Mouse (Mus musculus) kidney, embryonic 14.5 days (tissue): ENCODE measurements at regions not wholly inside any gene's neighbourhood (a gene's known extent, or its start where the extent isn't known, plus 50 kb on each side); places are given as distances from the start of the nearest gene placed in this dataset.

Experiments
- ATAC-seq: fragments of 200-750 bp; cut with Nextera tagmentation; 2 replicates; pipeline ENCODE4 v1.8.0; 2017; ENCODE audit warnings: moderate number of reproducible peaks, mild to moderate bottlenecking, moderate TSS enrichment, moderate library complexity; ENCODE audit not compliant: low FRiP score, low TSS enrichment
- H3K27ac ChIP-seq: fragments of 300-500 bp; sonication (generic); 2 replicates; pipeline ENCODE4 v1.5.1; 2014; ENCODE audit warnings: low read depth, mild to moderate bottlenecking, low read length, moderate library complexity, mixed read lengths
- H3K27me3 ChIP-seq: fragments of 300-500 bp; sonication (generic); 2 replicates; pipeline ENCODE4 v1.6.1; 2014; ENCODE audit warnings: mild to moderate bottlenecking, low read length; ENCODE audit not compliant: control insufficient read depth, insufficient read depth
- H3K36me3 ChIP-seq: fragments of 300-500 bp; sonication (generic); 2 replicates; pipeline ENCODE4 v1.6.1; 2014; ENCODE audit warnings: low read length, mixed read lengths; ENCODE audit not compliant: control insufficient read depth, insufficient read depth
- H3K4me1 ChIP-seq: fragments of 300-500 bp; sonication (generic); 2 replicates; pipeline ENCODE4 v1.6.1; 2014; ENCODE audit warnings: low read length, mixed read lengths; ENCODE audit not compliant: control insufficient read depth, insufficient read depth
- H3K4me2 ChIP-seq: fragments of 300-500 bp; sonication (generic); replicated peaks from 2 replicates; pipeline ENCODE4 v1.6.1; 2014; ENCODE audit warnings: low read depth, mild to moderate bottlenecking, low read length
- H3K4me3 ChIP-seq: fragments of 300-500 bp; sonication (generic); 2 replicates; pipeline ENCODE4 v1.5.1; 2014; ENCODE audit warnings: mild to moderate bottlenecking, low read length
- H3K9ac ChIP-seq: fragments of 300-500 bp; sonication (generic); 2 replicates; pipeline ENCODE4 v1.6.1; 2014; ENCODE audit warnings: low read depth, mild to moderate bottlenecking, low read length, moderate library complexity
- H3K9me3 ChIP-seq: fragments of 300-500 bp; sonication (generic); 2 replicates; pipeline ENCODE4 v1.6.1; 2016; ENCODE audit warnings: low read length; ENCODE audit not compliant: control insufficient read depth
- WGBS: fragments of 180-500 bp; shearing (Covaris S2); extraction: QIAGEN DNeasy Blood & Tissue Kit; methylation state at CpG from one replicate; pipeline ENCODE4 v1.1.7; 2014; 5-methylcytosine and 5-hydroxymethylcytosine counted together

DNA sequence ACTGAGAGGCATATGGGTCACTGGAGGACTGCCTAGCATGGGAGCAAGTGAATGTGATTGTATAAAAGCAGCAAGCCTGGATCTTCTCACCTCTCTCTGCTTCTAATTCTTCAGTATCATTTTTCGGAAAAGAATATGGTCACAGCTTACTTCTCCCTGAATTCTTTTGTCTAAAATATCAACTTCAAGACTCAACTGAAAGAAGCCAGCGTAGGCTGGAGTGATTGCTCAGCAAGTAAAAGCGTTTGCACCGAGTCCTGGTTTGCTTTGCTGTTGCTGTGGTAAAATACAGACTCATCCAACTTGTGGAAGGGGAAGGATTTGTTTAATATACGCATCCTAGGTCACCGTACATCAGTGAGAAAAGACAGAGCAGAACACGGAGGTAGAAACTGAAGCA, 2765.9 kb downstream of the 9330182O14Rik start:
- H3K4me3 ChIP-seq = no peak overlapping the region
- no peak overlapping the region for H3K4me2 ChIP-seq
- ATAC-seq = no peak
- no peaks in the 10 kb centered on the region for H3K36me3 ChIP-seq
- no peaks in the 10 kb centered on the region for H3K4me1 ChIP-seq
- no peaks in the 10 kb centered on the region for H3K9me3 ChIP-seq
- no peaks in the 10 kb centered on the region for H3K27me3 ChIP-seq
- H3K9ac ChIP-seq = no peak overlapping the region
- H3K27ac ChIP-seq = no peak overlapping the region
- 90% methylated on average over 7 of the region's 7 CpGs for WGBS

DNA sequence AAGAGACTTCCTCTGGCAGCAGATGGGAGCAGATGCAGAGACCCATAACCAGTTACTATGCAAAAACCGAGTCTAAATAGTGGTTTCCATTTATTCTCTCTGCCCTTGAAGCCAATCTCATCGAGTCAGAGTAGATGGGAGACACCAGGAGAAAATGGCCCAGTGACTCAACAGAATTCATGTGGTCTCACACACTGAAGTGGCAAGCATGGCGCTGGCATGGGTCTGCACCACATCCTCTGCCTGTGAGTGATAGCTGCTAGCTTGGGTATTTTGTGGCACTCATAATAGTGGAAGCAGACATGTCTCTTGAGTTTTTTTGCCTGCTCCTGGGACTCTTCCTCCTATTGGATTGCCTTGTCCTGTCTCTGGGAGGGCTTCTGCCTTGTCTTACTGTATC, 2767.6 kb downstream of the 9330182O14Rik start:
- Histone ChIP-seq H3K27me3 (no peaks in the 10 kb centered on the region), H3K9me3 (no peaks in the 10 kb centered on the region), H3K4me2 (no peak overlapping the region), H3K27ac (no peak overlapping the region), H3K4me3 (no peak overlapping the region), H3K36me3 (no peaks in the 10 kb centered on the region), H3K4me1 (no peaks in the 10 kb centered on the region), H3K9ac (no peak overlapping the region)
- WGBS = 83% methylated on average over 3 of the region's 3 CpGs
- no peak for ATAC-seq

DNA sequence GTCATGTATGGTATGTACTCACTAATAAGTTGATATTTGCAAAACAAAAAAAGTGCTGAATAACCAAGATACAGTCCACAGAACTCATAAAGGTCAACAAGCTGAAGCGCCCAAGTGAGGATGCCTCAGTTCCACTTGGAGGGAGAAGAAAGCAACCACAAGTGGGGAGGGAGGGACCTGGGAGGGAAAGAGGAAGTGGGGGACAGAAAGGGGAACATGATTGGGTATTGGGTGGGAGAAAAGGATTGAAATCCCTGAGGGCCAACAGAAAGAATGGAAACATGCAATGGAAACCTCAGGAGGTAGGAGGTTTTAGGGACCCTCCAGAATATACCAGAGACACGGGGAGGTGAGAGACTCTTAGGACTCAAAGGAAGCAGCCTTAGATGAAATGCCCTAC, 2777.2 kb downstream of the 9330182O14Rik start:
- no peaks in the 10 kb centered on the region for H3K9me3 ChIP-seq
- no peak overlapping the region for H3K9ac ChIP-seq
- H3K4me3 ChIP-seq = no peak overlapping the region
- WGBS = 87% methylated on average over 2 of the region's 2 CpGs
- no peaks in the 10 kb centered on the region for H3K4me1 ChIP-seq
- H3K27me3 ChIP-seq = no peaks in the 10 kb centered on the region
- H3K36me3 ChIP-seq = no peaks in the 10 kb centered on the region
- no peak overlapping the region for H3K27ac ChIP-seq
- H3K4me2 ChIP-seq = no peak overlapping the region
- no peak for ATAC-seq

DNA sequence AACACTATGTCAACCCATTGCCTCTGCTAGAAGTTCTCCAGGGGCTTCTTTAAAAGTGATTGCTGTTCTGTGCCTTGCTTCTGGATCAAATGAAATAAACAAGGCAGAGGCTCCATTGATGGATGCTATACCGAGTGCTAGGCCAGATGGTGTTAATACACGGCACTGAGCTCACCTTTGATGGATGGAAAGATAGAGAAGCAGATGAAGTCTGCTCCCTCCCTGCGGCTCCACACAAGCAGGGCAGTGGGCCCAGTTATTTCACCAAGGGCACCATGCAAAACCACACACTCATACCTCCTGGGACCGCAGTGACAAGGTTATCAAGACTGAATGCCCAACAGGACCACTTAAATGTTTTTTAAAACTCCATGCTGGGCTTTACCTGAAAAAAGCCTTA, 2778.7 kb downstream of the 9330182O14Rik start:
- ATAC-seq = no peak
- 77% methylated on average over 4 of the region's 4 CpGs for WGBS
- Histone ChIP-seq H3K9ac (no peak overlapping the region), H3K4me2 (no peak overlapping the region), H3K4me1 (no peaks in the 10 kb centered on the region), H3K4me3 (no peak overlapping the region), H3K9me3 (no peaks in the 10 kb centered on the region), H3K27ac (no peak overlapping the region), H3K27me3 (no peaks in the 10 kb centered on the region), H3K36me3 (no peaks in the 10 kb centered on the region)

DNA sequence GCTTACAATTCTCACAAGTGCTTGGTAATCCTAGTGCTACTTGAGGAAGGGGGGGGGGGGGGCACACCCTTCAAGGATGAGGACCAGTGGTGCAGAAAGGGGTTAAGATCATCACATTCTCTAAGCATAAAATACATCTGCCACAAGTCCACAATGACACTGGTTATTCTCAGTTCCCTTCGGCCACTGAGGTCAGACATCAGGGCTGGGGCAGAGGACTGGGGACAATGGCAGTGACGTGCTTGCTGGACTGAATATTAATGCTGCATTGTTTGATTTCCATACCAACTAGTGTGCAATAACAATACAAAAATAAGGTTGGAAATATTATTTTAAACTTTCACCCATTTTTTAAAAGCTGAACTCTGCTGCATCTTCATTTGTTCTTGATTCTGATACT, 2779.1 kb downstream of the 9330182O14Rik start:
- no peaks in the 10 kb centered on the region for H3K9me3 ChIP-seq
- 57% methylated on average over 2 of the region's 2 CpGs for WGBS
- H3K9ac ChIP-seq = no peak overlapping the region
- H3K36me3 ChIP-seq = no peaks in the 10 kb centered on the region
- H3K27ac ChIP-seq = no peak overlapping the region
- no peaks in the 10 kb centered on the region for H3K27me3 ChIP-seq
- no peak for ATAC-seq
- H3K4me3 ChIP-seq = no peak overlapping the region
- no peak overlapping the region for H3K4me2 ChIP-seq
- no peaks in the 10 kb centered on the region for H3K4me1 ChIP-seq

DNA sequence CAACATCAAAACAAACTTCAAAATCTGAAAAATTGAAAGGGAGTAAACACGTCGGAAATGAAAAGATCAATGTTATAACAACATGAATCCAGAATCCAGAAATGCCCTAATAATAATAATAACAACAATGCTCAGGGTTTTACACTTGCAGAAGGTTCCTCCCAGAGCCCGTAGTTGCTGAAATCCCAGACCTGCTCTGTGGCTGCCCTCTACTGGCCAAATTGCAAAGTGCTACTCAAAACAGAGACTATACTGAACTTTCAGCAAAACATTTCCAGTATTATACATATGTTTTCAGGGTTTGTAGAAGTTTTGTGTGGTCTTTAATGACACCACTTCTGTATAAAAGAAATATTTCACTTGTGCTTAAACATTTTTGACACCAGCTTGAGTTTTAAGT, 2779.9 kb downstream of the 9330182O14Rik start:
- Histone ChIP-seq H3K9me3 (no peaks in the 10 kb centered on the region), H3K4me1 (no peaks in the 10 kb centered on the region), H3K27me3 (no peaks in the 10 kb centered on the region), H3K36me3 (no peaks in the 10 kb centered on the region), H3K27ac (no peak overlapping the region), H3K9ac (no peak overlapping the region), H3K4me2 (no peak overlapping the region), H3K4me3 (no peak overlapping the region)
- 6% methylated on average over 3 of the region's 3 CpGs for WGBS
- ATAC-seq = no peak

DNA sequence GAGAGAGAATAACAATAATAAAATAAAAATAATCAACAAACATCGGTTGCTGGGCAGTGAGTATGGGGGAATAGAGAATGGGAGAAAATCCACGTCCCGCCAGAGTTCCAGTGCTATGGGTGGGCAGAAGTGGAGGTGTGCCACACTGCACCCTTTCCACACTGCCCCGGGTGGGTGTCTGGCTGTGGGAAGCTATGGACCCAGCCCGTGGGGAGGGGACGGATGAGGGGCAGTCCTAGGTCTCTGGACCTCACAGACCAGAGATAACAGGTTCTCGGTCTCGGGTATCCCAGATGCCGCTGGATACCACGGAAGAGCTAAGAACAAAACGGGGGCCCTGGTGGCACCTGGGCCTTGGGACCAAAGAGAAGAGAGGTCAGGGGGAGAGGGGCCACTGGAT, 2781.0 kb downstream of the 9330182O14Rik start:
- Histone ChIP-seq H3K4me1 (no peaks in the 10 kb centered on the region), H3K9me3 (no peaks in the 10 kb centered on the region), H3K27me3 (no peaks in the 10 kb centered on the region), H3K9ac (no peak overlapping the region), H3K4me3 (no peak overlapping the region), H3K4me2 (no peak overlapping the region), H3K27ac (no peak overlapping the region), H3K36me3 (no peaks in the 10 kb centered on the region)
- no peak for ATAC-seq
- 88% methylated on average over 11 of the region's 11 CpGs for WGBS

DNA sequence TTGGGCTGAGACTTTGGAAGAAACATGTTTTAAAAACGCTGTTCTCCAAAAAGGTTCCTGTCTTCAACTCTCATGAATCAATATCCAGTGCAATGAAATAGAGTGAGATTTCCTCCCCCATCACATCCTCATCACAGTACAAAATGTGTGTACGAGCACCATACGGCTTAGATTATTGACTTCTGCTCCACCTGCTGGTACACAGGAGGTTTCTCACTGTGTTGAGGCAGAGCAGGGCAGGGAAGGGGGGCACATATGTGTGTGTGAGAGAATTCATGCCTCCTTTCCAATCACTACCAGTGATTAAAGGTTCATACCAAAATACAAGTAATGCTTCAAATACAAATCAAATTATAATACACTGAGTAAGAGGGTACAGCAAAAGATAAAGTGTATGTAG, 2787.5 kb downstream of the 9330182O14Rik start:
- 64% methylated on average over 3 of the region's 3 CpGs for WGBS
- no peaks in the 10 kb centered on the region for H3K9me3 ChIP-seq
- no peak overlapping the region for H3K4me3 ChIP-seq
- no peaks in the 10 kb centered on the region for H3K27me3 ChIP-seq
- no peaks in the 10 kb centered on the region for H3K36me3 ChIP-seq
- H3K4me1 ChIP-seq = no peaks in the 10 kb centered on the region
- no peak overlapping the region for H3K9ac ChIP-seq
- ATAC-seq = no peak
- H3K4me2 ChIP-seq = no peak overlapping the region
- no peak overlapping the region for H3K27ac ChIP-seq

DNA sequence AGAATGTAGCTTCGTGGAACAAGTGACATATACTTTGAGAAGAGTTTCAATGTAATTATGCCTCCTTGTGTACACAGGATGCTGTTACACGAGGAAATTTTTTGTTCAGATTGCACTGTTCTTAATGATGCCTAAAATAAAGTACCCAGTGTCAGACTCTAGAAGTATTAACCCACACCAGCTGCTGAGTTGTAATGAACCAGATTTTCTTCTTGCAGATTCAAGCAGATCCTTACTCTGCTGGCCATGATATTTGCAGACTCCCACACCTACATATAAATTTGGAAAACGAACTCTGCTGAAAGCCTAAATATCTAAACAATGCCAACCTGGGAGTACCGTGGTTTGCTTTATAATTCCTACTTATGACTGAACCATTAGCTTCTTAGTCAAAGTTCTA, 2794.2 kb downstream of the 9330182O14Rik start:
- no peak for ATAC-seq
- WGBS = 81% methylated on average over 4 of the region's 4 CpGs

DNA sequence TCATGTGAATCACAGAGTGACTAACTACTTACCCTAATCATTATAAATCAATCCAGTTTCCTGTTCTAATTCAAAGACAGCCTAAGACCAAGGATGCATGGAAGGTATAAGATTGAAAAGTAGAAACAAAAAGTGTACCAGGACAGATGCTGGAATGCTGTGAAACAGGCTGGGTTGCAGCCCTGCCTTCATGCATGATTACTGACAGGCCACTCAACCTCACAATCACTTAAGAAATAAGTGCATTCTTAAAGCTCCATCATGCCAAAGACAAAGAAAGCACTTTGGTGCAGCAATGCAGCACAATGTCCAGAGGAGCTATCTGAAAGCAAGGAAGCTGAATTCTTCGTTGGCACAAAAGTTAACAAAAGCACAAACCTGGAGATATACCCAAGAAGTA, 2810.4 kb downstream of the 9330182O14Rik start:
- Histone ChIP-seq H3K4me2 (no peak overlapping the region), H3K36me3 (no peaks in the 10 kb centered on the region), H3K27ac (no peak overlapping the region), H3K27me3 (no peaks in the 10 kb centered on the region), H3K4me3 (no peak overlapping the region), H3K9me3 (no peaks in the 10 kb centered on the region), H3K9ac (no peak overlapping the region), H3K4me1 (no peaks in the 10 kb centered on the region)
- ATAC-seq = no peak
- WGBS = 85% methylated on average over 1 of the region's 1 CpGs

More for the DNA sequence above, 2794.2 kb downstream of the 9330182O14Rik start:
- no peak overlapping the region for H3K4me2 ChIP-seq
- no peak overlapping the region for H3K27ac ChIP-seq
- no peaks in the 10 kb centered on the region for H3K9me3 ChIP-seq
- H3K27me3 ChIP-seq = no peaks in the 10 kb centered on the region
- H3K4me3 ChIP-seq = no peak overlapping the region
- H3K9ac ChIP-seq = no peak overlapping the region
- no peaks in the 10 kb centered on the region for H3K36me3 ChIP-seq
- no peaks in the 10 kb centered on the region for H3K4me1 ChIP-seq
